ENCODE assay signal across 25 mouse cellular contexts in genomic region chr14:55005967-55006366, GRCm38 (mm10). TPM values are rescaled to one million over a fixed set of nuclear protein-coding genes. Genes with fewer than 3 reads are reported as not detected.
DNase-seq lines count a peak whose midpoint lies in the region; ATAC-seq and TF ChIP-seq lines count a peak whose summit lies in the region.
"Had no signal": no experiment of that assay in that cellular context is flagged by ENCODE, and none has a peak within 500 bp of the region (broad histone marks: within the 10 kb centered on the region; RNA-seq: fewer than 3 reads in every experiment).

No protein-coding gene starts in this region.

- no peak overlapping the region for H3K9ac ChIP-seq in heart, adult 2 months (ENCODE audit: low read depth, low read length)
- H3K9ac ChIP-seq in heart, embryonic 13.5 days, result peak overlapping the region; percentile 82; the same call in 1 of the 2 replicates
- no peak overlapping the region; the same call in 1 of the 2 replicates for H3K9ac ChIP-seq in heart, embryonic 16.5 days (ENCODE audit: low read length)
- H3K9ac ChIP-seq: embryonic facial prominence, embryonic 12.5 days; forebrain, embryonic 15.5 days; hindbrain, embryonic 13.5 days had no signal

- no peaks in the 10 kb centered on the region for H3K79me2 ChIP-seq in heart, adult 2 months (replicated peaks; ENCODE audit: control insufficient read depth, insufficient read depth, low read length)

- WGBS in heart, adult 2 months, result 70% methylated on average over 8 of the region's 8 CpGs
- 75% methylated on average over 8 of the region's 8 CpGs for WGBS in heart, embryonic 13.5 days
- WGBS in heart, embryonic 16.5 days, result 77% methylated on average over 8 of the region's 8 CpGs

- H3K36me3 ChIP-seq in heart, adult 2 months (ENCODE audit: control insufficient read depth, insufficient read depth, low read length), result no peaks in the 10 kb centered on the region
- H3K36me3 ChIP-seq in heart, embryonic 13.5 days, result peaks cover 5% of the 10 kb centered on the region
- H3K36me3 ChIP-seq in heart, embryonic 16.5 days (ENCODE audit: control insufficient read depth, insufficient read depth), result peaks cover 3% of the 10 kb centered on the region
- H3K36me3 ChIP-seq: embryonic facial prominence, embryonic 12.5 days; forebrain, embryonic 15.5 days; hindbrain, embryonic 13.5 days had no signal

- peaks cover 14% of the 10 kb centered on the region for H3K4me1 ChIP-seq in heart, adult 2 months (ENCODE audit: control insufficient read depth, insufficient read depth, low read length)
- peaks cover 75% of the 10 kb centered on the region for H3K4me1 ChIP-seq in heart, embryonic 13.5 days
- H3K4me1 ChIP-seq in heart, embryonic 16.5 days (ENCODE audit: control insufficient read depth, insufficient read depth, low read length), result peaks cover 58% of the 10 kb centered on the region

- H3K27ac ChIP-seq in heart, adult 2 months, result peak overlapping the region; percentile 93
- H3K27ac ChIP-seq in heart, embryonic 13.5 days (replicated peaks), result peak overlapping the region; percentile 99
- peak overlapping the region; percentile 100 for H3K27ac ChIP-seq in heart, embryonic 16.5 days (ENCODE audit: low read length)
- H3K27ac ChIP-seq: embryonic facial prominence, embryonic 12.5 days; forebrain, embryonic 15.5 days; hindbrain, embryonic 13.5 days; hindbrain, postnatal 0 days had no signal

- TF ChIP-seq CTCF in heart, adult 2 months (IDR thresholded peaks at IDR 0.05), result no peak

- H3K27me3 ChIP-seq in heart, adult 2 months (ENCODE audit: control insufficient read depth, insufficient read depth, low read length), result no peaks in the 10 kb centered on the region
- peaks cover 11% of the 10 kb centered on the region; the same call in 1 of the 2 replicates for H3K27me3 ChIP-seq in heart, embryonic 13.5 days (replicated peaks)
- H3K27me3 ChIP-seq in heart, embryonic 16.5 days (ENCODE audit: control insufficient read depth, insufficient read depth, low read length), result no peaks in the 10 kb centered on the region
- H3K27me3 ChIP-seq: embryonic facial prominence, embryonic 12.5 days; forebrain, embryonic 15.5 days; hindbrain, embryonic 13.5 days had no signal

- no peak for DNase-seq in heart, adult 2 months
- DNase-seq in heart, adult 18-20 months, result no peak
- no peak for DNase-seq in heart, postnatal 36 days
- DNase-seq in heart, postnatal 10 days, result peak; percentile 22 to 42
- no peak for DNase-seq in left cerebral cortex, postnatal 25 days (ENCODE audit: low spot score in 2 of 2)
- DNase-seq: adrenal gland, postnatal 14 days; cerebellum, adult 18-20 months; cerebellum, adult 9-11 months; gastrocnemius, postnatal 36 days; kidney, adult 11 months; kidney, adult 9 months had no signal

- TF ChIP-seq EP300 in heart, adult 2 months (IDR thresholded peaks at IDR 0.05; ENCODE audit: insufficient read depth, low read depth, low read length), result peak; percentile 52; the same call in 1 of the 2 replicates

- H3K4me3 ChIP-seq in heart, adult 2 months, result no peak overlapping the region
- no peak overlapping the region for H3K4me3 ChIP-seq in heart, embryonic 13.5 days
- H3K4me3 ChIP-seq in heart, embryonic 16.5 days (ENCODE audit: low read length), result no peak overlapping the region
- H3K4me3 ChIP-seq: embryonic facial prominence, embryonic 12.5 days; forebrain, embryonic 15.5 days; hindbrain, embryonic 13.5 days had no signal

- intact Hi-C loops in heart, adult 2 months (cut with DNase I), result no loop called here
- intact Hi-C loops in heart, postnatal 36 days (cut with DNase I), result no loop called here
- intact Hi-C loops in heart, postnatal 10 days (cut with DNase I), result no loop called here
- intact Hi-C loops in left cerebral cortex, postnatal 25 days (cut with DNase I), result no loop called here

- peak; percentile 17; the same call in 1 of the 2 replicates for TF ChIP-seq POLR2A in heart, adult 2 months (IDR thresholded peaks at IDR 0.05; ENCODE audit: insufficient read depth, low read depth, low read length)

- H3K9me3 ChIP-seq in heart, embryonic 13.5 days, result peaks cover 3% of the 10 kb centered on the region; the same call in 1 of the 2 replicates
- peaks cover 4% of the 10 kb centered on the region; the same call in 1 of the 2 replicates for H3K9me3 ChIP-seq in heart, embryonic 16.5 days (replicated peaks; ENCODE audit: control insufficient read depth, low read length)
- H3K9me3 ChIP-seq: embryonic facial prominence, embryonic 12.5 days; forebrain, embryonic 15.5 days; hindbrain, embryonic 13.5 days had no signal

- ATAC-seq in heart, embryonic 13.5 days (ENCODE audit: extremely low read depth, insufficient number of reproducible peaks, low FRiP score, low TSS enrichment), result no peak
- ATAC-seq in heart, embryonic 16.5 days (replicated peaks; ENCODE audit: extremely low read depth, insufficient read depth, low FRiP score), result no peak
- ATAC-seq: activated CD4-positive, CD25-positive, alpha-beta regulatory T cell, adult 4 months; forebrain, embryonic 15.5 days; hindbrain, postnatal 0 days; Patski had no signal

- H3K4me2 ChIP-seq in heart, embryonic 13.5 days, result no peak overlapping the region
- 0 out of 2 replicates have a peak overlapping the region, but pooled peaks have one; percentile 66 for H3K4me2 ChIP-seq in heart, embryonic 16.5 days (ENCODE audit: low read depth, low read length)
- H3K4me2 ChIP-seq: embryonic facial prominence, embryonic 12.5 days; forebrain, embryonic 15.5 days; hindbrain, embryonic 13.5 days had no signal

RNA-seq across cellular contexts. Expression of gene Ngdn, which starts 9.3 kb away (rescaled TPM):
- total RNA-seq in heart, adult 2 months (2021), result 10 to 100 TPM; 25.9 to 28.9 TPM
- 10.1 and 19.6 TPM in 2 replicates for polyA plus RNA-seq in heart, adult 2 months (2012; rRNA removed)
- total RNA-seq in heart, adult 18-20 months (2021), result 10 to 100 TPM; 27.7 to 31.1 TPM
- 56.8 and 58.2 TPM in 2 replicates for polyA plus RNA-seq in heart, embryonic 13.5 days (2015; fragmentation: Nextera tagmentation; extraction: Ambion mirVana)
- total RNA-seq in heart, postnatal 36 days (2021), result 10 to 100 TPM; 25.6 to 29.3 TPM
- polyA plus RNA-seq in heart, embryonic 16.5 days (2015; fragmentation: Nextera tagmentation; extraction: Ambion mirVana), result 63.3 and 68.1 TPM in 2 replicates
- total RNA-seq in heart, postnatal 10 days (2021), result 10 to 100 TPM; 30.6 to 33.9 TPM
- 10 to 100 TPM; 23.0 to 26.4 TPM for total RNA-seq in left cerebral cortex, postnatal 25 days (2021)

RNA-seq across cellular contexts. Expression of gene Myh7, which starts 11.5 kb away (rescaled TPM):
- total RNA-seq in heart, adult 2 months (2021), result 1,000 to 10,000 TPM; 1,935 to 2,240 TPM
- 19.8 and 29.5 TPM in 2 replicates for polyA plus RNA-seq in heart, adult 2 months (2012; rRNA removed)
- total RNA-seq in heart, adult 18-20 months (2021), result 1,000 to 10,000 TPM; 1,849 to 2,242 TPM
- 3,662 and 3,747 TPM in 2 replicates for polyA plus RNA-seq in heart, embryonic 13.5 days (2015; fragmentation: Nextera tagmentation; extraction: Ambion mirVana)
- 1,000 to 10,000 TPM; 2,242 to 2,437 TPM for total RNA-seq in heart, postnatal 36 days (2021)
- polyA plus RNA-seq in heart, embryonic 16.5 days (2015; fragmentation: Nextera tagmentation; extraction: Ambion mirVana), result 6,075 and 6,619 TPM in 2 replicates
- 1,000 to 10,000 TPM; 1,842 to 1,858 TPM for total RNA-seq in heart, postnatal 10 days (2021)
- total RNA-seq in left cerebral cortex, postnatal 25 days (2021), result 10 to 100 TPM; 18.0 to 19.6 TPM
- total RNA-seq: hematopoietic stem cell, adult 5-6 weeks had no signal
- polyA plus RNA-seq: activated CD4-positive, CD25-positive, alpha-beta regulatory T cell, adult 4 months had no signal

RNA-seq across cellular contexts. Expression of gene Gm17428, which starts 29.2 kb away (rescaled TPM):
- not detected for total RNA-seq in heart, adult 2 months (2021)
- polyA plus RNA-seq in heart, adult 2 months (2012; rRNA removed), result not detected in 2 replicates
- not detected for total RNA-seq in heart, adult 18-20 months (2021)
- not detected in 2 replicates for polyA plus RNA-seq in heart, embryonic 13.5 days (2015; fragmentation: Nextera tagmentation; extraction: Ambion mirVana)
- not detected for total RNA-seq in heart, postnatal 36 days (2021)
- not detected in 2 replicates for polyA plus RNA-seq in heart, embryonic 16.5 days (2015; fragmentation: Nextera tagmentation; extraction: Ambion mirVana)
- total RNA-seq in heart, postnatal 10 days (2021), result not detected
- total RNA-seq in left cerebral cortex, postnatal 25 days (2021), result not detected
- total RNA-seq: adrenal gland, adult 18-20 months; adrenal gland, postnatal 14 days; CH12.LX; gastrocnemius, adult 8-10 months; gastrocnemius, postnatal 36 days; hematopoietic stem cell, adult 5-6 weeks; hindbrain, postnatal 0 days had no signal
- polyA plus RNA-seq: activated CD4-positive, CD25-positive, alpha-beta regulatory T cell, adult 4 months; embryonic facial prominence, embryonic 12.5 days; forebrain, embryonic 11.5 days; forebrain, embryonic 15.5 days; hindbrain, embryonic 13.5 days; hindbrain, postnatal 0 days; intestine, embryonic 14.5 days; Patski had no signal

RNA-seq across cellular contexts. Expression of gene Myh6, which starts 39.2 kb away (rescaled TPM):
- total RNA-seq in heart, adult 2 months (2021), result over 10,000 TPM; 19,033 to 21,149 TPM
- polyA plus RNA-seq in heart, adult 2 months (2012; rRNA removed), result 6,249 and 7,266 TPM in 2 replicates
- over 10,000 TPM; 21,244 to 21,975 TPM for total RNA-seq in heart, adult 18-20 months (2021)
- polyA plus RNA-seq in heart, embryonic 13.5 days (2015; fragmentation: Nextera tagmentation; extraction: Ambion mirVana), result 1,796 and 1,858 TPM in 2 replicates
- total RNA-seq in heart, postnatal 36 days (2021), result over 10,000 TPM; 23,066 to 24,862 TPM
- polyA plus RNA-seq in heart, embryonic 16.5 days (2015; fragmentation: Nextera tagmentation; extraction: Ambion mirVana), result 2,302 and 2,585 TPM in 2 replicates
- total RNA-seq in heart, postnatal 10 days (2021), result over 10,000 TPM; 20,580 to 20,870 TPM
- total RNA-seq in left cerebral cortex, postnatal 25 days (2021), result 1 to 10 TPM; 5.4 to 8.7 TPM
- total RNA-seq: hematopoietic stem cell, adult 5-6 weeks had no signal
- polyA plus RNA-seq: activated CD4-positive, CD25-positive, alpha-beta regulatory T cell, adult 4 months; forebrain, embryonic 11.5 days had no signal

Comparison
In these comparisons a context has a peak if more than half of its experiments do, and no peak if none do; other contexts are left out.
1. DNase-seq: peak in heart, postnatal 10 days (2 of 2); none in heart, adult 2 months (0 of 2), heart, adult 18-20 months (0 of 2), heart, postnatal 36 days (0 of 2) and left cerebral cortex, postnatal 25 days (0 of 2).
2. RNA of gene Myh7, which starts 11.5 kb away (total RNA-seq): 2,242 to 2,437 TPM in heart, postnatal 36 days, 1,849 to 2,242 TPM in heart, adult 18-20 months, 1,935 to 2,240 TPM in heart, adult 2 months and 1,842 to 1,858 TPM in heart, postnatal 10 days; 18.0 to 19.6 TPM in left cerebral cortex, postnatal 25 days; every median in the first group is over 10 times any median in the second.
3. Peak in every context shown above with its lines, with median percentiles within 50 percentile points of each other: H3K27ac ChIP-seq.